Mouse (Mus musculus): ENCODE data around the gene Fam57a. TPM values are rescaled to one million over a fixed set of nuclear protein-coding genes. Genes with fewer than 3 reads are reported as not detected.
"Not testable (repeated sequence)": the region's sequence is repeated elsewhere in the genome, so short reads cannot be mapped to it uniquely, and the experiment has no call there.

The Fam57a gene
- total RNA-seq, 2 experiments from 2014 or later: 15.9 to 17.3 TPM

- no peak for DNase-seq (ENCODE audit: extremely low spot score in 1 of 2, low spot score in 2 of 2)
- intact Hi-C loops (cut with DNase I): no loop called here
- no peak overlapping the region for H3K4me3 ChIP-seq
- no peak for TF ChIP-seq CTCF (IDR thresholded peaks at IDR 0.05)
- no peak overlapping the region for H3K27ac ChIP-seq
Measured at GRCm38 (mm10) chr11:76196275-76196976, 17.0 kb downstream of the Fam57a start.

- intact Hi-C loops (cut with DNase I): no loop called here
- no peak overlapping the region for H3K4me3 ChIP-seq
- DNase-seq (ENCODE audit: extremely low spot score in 1 of 2, low spot score in 2 of 2): no peak
- no peak overlapping the region for H3K27ac ChIP-seq
- no peak for TF ChIP-seq CTCF (IDR thresholded peaks at IDR 0.05)
Measured at GRCm38 (mm10) chr11:76196977-76197469, 17.6 kb downstream of the Fam57a start.

DNA sequence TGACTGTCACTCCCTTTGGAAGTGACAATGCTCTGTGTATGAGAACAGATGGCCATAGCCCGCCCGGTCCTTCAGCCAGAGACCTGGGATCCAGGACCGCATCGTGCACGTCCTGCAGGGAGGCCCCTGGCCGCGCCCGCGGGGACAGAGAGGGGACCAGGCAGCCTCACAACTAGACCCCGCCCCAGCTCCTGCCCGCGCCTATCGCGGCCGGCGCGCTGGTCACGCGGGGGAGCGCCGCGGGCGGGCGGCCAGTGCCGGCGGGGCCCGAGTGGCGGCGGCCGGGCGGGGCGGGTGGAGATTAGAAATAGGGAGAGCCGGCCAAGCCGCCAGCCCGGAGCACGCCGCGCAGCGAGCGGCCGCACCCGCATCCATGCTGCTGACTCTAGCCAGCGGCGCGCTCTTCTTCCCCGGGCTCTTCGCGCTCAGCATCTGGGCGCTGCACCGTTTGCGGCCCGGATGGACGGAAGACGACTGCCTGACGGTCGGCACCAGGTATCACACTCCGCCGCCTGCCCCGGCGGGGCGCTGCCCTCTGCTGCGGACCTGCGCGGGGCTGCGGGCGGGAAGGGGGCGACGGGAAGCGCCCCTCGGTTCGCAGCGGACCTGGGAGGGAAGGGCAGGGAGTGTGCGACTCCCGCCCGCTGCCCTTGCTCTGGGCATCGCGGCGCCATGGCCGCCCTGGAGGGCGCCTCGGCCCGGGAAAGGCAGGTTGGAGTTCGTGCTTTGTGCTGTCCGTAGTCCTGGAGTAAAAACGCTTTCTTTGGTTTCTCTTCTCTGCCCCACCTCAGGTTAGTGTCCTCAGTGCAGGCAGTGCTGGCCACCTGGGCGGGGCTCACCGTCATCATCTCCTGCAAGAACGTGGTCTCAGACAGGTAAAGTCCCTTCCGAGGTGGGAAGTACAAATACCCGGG lies 22.5 kb downstream of the Fam57a start:
- TF ChIP-seq CTCF (IDR thresholded peaks at IDR 0.05): no peak
- H3K4me3 ChIP-seq: peak overlapping the region; percentile 76
- DNase-seq (ENCODE audit: extremely low spot score in 1 of 2, low spot score in 2 of 2): peak; percentile 85 to 89
- intact Hi-C loops (cut with DNase I): loop anchor here (1.0 kb wide), 1 partner anchor 23 kb away; the partner anchor contains the start of genes Fam57a and Vps53
- peak overlapping the region; percentile 79 for H3K27ac ChIP-seq

DNA sequence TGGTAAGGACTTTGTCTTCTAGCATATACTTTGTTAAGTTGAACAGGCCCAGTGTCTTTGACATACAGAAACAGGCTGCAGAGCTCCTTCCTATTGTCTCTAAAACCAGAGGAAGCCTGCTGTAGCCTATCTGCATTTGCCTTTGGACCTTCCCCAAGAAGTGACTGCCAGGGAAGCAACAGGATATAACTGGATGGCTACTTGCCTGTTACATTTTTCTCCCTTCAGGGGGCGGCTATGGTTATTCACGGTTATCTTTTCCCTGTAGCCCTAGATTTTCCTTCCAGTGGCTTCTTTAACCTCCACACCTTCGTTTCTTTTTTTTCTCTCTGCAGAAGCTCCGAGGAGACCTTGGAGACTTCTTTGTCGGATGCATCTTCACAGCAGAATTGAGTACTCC lies 27.3 kb downstream of the Fam57a start:
- intact Hi-C loops (cut with DNase I): no loop called here
- DNase-seq (ENCODE audit: extremely low spot score in 1 of 2, low spot score in 2 of 2): no peak
- H3K4me3 ChIP-seq: no peak overlapping the region
- TF ChIP-seq CTCF (IDR thresholded peaks at IDR 0.05): no peak
- no peak overlapping the region for H3K27ac ChIP-seq

- TF ChIP-seq CTCF (IDR thresholded peaks at IDR 0.05): no peak
- H3K4me3 ChIP-seq: no peak overlapping the region
- H3K27ac ChIP-seq: no peak overlapping the region
- intact Hi-C loops (cut with DNase I): no loop called here
- no peak for DNase-seq (ENCODE audit: extremely low spot score in 1 of 2, low spot score in 2 of 2)
Measured at GRCm38 (mm10) chr11:76210228-76210985, 30.9 kb downstream of the Fam57a start.

GRCm38 (mm10) chr11:76211595-76211994 lies 32.1 kb downstream of the Fam57a start:
- DNase-seq (ENCODE audit: extremely low spot score in 1 of 2, low spot score in 2 of 2); intact Hi-C loops (cut with DNase I): not testable (repeated sequence)

DNA sequence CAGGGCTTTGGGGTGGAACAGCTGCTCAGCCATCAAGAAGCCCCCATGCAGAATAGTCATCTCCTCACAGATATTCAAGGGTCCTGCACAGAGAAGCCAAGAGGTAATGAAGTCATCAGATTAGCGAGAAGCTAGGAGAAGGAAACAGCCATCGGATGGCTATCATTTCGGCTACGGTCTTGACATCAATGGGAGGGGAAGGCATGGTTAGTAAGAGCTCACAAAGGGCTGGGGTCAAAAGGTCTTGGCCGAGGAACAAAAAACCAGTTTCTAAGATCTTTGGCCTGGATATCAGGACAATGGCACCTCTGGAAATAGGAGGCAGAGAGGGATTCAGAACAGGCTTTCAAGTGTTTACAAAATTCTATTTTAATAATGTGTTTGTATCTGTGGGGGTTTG lies 34.4 kb downstream of the Fam57a start:
- Histone ChIP-seq H3K27ac (no peak overlapping the region), H3K4me3 (no peak overlapping the region)
- TF ChIP-seq CTCF (IDR thresholded peaks at IDR 0.05): no peak
- DNase-seq (ENCODE audit: extremely low spot score in 1 of 2, low spot score in 2 of 2): no peak
- intact Hi-C loops (cut with DNase I): no loop called here

More at GRCm38 (mm10) chr11:76211595-76211994, 32.1 kb downstream of the Fam57a start:
- not testable (repeated sequence) for H3K4me3 ChIP-seq, H3K27ac ChIP-seq

DNA sequence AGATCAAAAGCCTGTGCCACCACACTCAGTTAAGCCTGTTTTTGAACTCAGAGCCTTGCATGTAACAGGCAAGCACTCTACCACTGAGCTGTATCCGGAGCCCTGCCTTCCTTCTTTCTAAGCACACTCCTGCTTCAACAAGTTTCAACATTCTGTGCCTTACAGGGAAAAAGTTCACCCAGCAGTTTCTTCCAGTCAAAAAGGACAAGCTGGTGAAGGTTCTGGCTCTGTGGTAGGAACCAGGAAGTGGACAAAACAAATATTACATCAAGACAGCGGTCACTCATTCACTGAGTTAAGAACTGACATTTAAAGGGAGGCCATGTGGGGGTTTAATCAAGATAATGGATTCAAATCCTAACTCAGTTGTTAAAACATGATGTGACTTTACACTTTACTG lies 35.5 kb downstream of the Fam57a start:
- intact Hi-C loops (cut with DNase I): no loop called here
- no peak overlapping the region for H3K27ac ChIP-seq
- no peak overlapping the region for H3K4me3 ChIP-seq
- no peak for TF ChIP-seq CTCF (IDR thresholded peaks at IDR 0.05)
- DNase-seq (ENCODE audit: extremely low spot score in 1 of 2, low spot score in 2 of 2): no peak

GRCm38 (mm10) chr11:76216049-76216540 lies 36.6 kb downstream of the Fam57a start:
- no peak for TF ChIP-seq CTCF (IDR thresholded peaks at IDR 0.05)
- no peak for DNase-seq (ENCODE audit: extremely low spot score in 1 of 2, low spot score in 2 of 2)
- Histone ChIP-seq H3K4me3 (no peak overlapping the region), H3K27ac (no peak overlapping the region)
- intact Hi-C loops (cut with DNase I): no loop called here

DNA sequence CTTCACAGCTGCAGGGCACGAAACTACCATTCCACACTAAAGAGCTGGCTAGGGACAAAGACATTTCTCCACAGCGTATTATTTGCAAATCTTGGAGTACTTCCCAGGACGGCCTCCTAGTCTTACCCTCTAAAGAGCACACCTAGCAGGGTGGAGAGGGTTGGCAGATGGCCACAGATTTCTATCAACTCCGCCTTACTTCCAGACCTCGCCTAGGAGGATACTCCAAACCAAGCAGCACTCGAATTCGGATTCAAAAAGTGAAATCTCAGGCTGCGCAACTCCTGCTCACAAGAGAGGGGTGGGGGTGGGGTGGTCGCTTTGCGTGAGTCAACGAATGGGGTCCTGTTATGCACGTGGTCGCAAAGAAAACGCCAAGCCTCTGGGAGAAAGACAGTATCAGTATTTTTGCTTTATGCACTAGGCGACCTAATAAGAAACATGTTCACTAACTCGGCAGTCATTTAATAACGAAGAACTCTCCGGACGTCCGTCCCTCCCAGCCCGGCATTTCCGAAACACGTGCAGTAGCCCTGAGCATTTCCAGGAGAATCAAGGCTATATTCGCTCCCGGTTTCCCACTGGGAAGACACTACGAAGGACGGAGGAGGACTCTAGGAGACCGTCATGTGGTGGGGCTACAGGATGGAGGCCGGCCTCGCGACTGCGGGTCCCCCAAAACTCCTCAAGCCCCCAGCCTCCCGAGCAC lies 37.4 kb downstream of the Fam57a start:
- Histone ChIP-seq H3K27ac (peak overlapping the region; percentile 94), H3K4me3 (peak overlapping the region; percentile 89)
- TF ChIP-seq CTCF (IDR thresholded peaks at IDR 0.05): no peak
- peak in 1 of 2 experiments; percentile 22 for DNase-seq (ENCODE audit: extremely low spot score in 1 of 2, low spot score in 2 of 2)
- intact Hi-C loops (cut with DNase I): no loop called here

- peak; percentile 95 to 97 for DNase-seq (ENCODE audit: extremely low spot score in 1 of 2, low spot score in 2 of 2)
- intact Hi-C loops (cut with DNase I): no loop called here
- TF ChIP-seq CTCF (IDR thresholded peaks at IDR 0.05): peak; percentile 94
- Histone ChIP-seq H3K27ac (peak within 1 kb of the TSS; percentile 94), H3K4me3 (peak within 1 kb of the TSS; percentile 89)
Measured at GRCm38 (mm10) chr11:76217390-76217800, 37.9 kb downstream of the Fam57a start, which contains the start of the genes Dbil5 and Gemin4. Gene Dbil5 (plus strand): TSS chr11:76217608. Gene Gemin4 (minus strand): TSS chr11:76217664.
